Mouse (Mus musculus): ENCODE data around the gene Uhrf1.

GRCm38 (mm10) chr17:56330345-56330744, 27.2 kb downstream of the Uhrf1 start:
- TF ChIP-seq EP300 (IDR thresholded peaks at IDR 0.05; ENCODE audit: low read length) (no peak), E2F4 (IDR thresholded peaks at IDR 0.05; ENCODE audit: insufficient replicate concordance, low read depth, low read length) (no peak), CTCF (conservative IDR thresholded peaks at IDR 0.05 in 1 of 2, IDR thresholded peaks at IDR 0.05 in 1 of 2; ENCODE audit: low read depth in 2 of 2, low read length in 2 of 2) (peak in 1 of 2 experiments; percentile 20; a peak in 1 of 4 replicates), USF1 (IDR thresholded peaks at IDR 0.05; ENCODE audit: low read depth, low read length) (no peak), RAD21 (IDR thresholded peaks at IDR 0.05; ENCODE audit: low read depth, low read length) (peak; percentile 2), POLR2AphosphoS2 (IDR thresholded peaks at IDR 0.05; ENCODE audit: low read depth, low read length) (no peak), GABPA (IDR thresholded peaks at IDR 0.05; ENCODE audit: insufficient replicate concordance, low read depth, low read length) (no peak), MAFK (IDR thresholded peaks at IDR 0.05; ENCODE audit: insufficient replicate concordance, low read length) (no peak), POLR2A (IDR thresholded peaks at IDR 0.05; ENCODE audit: low read depth, low read length) (no peak), MYC (IDR thresholded peaks at IDR 0.05; ENCODE audit: low read depth, low read length) (no peak), PAX5 (IDR thresholded peaks at IDR 0.05; ENCODE audit: low read length) (no peak), ELF1 (IDR thresholded peaks at IDR 0.05; ENCODE audit: low read depth, low read length) (no peak)
